Mouse (Mus musculus): ENCODE results near the gene Gm43064. TPM values are rescaled to one million over a fixed set of nuclear protein-coding genes. Genes with fewer than 3 reads are reported as not detected.
"Not testable (repeated sequence)": the region's sequence is repeated elsewhere in the genome, so short reads cannot be mapped to it uniquely, and the experiment has no call there.

Gm43064 gene
- total RNA-seq, 2 experiments from 2014 or later = 0.14 TPM; not detected in 1

DNA sequence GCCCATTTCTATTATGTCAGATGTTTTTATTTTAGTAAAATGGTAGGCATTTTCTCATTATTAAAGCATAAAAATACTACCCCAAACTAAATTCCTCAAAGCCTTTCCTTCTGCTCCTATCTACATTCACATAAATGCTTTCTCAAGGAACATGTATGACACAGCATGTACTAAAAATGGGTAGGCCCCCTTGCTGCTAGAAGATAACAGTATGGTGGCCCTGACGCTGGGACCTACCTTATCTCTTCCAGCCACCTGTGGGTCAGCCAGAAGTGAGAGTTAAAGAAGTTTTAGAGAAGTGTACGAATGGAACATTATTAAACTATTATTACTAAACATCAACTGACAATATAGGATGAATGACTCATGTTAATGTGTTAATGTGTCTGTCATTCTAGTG is 9.9 kb upstream of the Gm43064 start:
- DNase-seq (ENCODE audit: low spot score) = no peak

DNA sequence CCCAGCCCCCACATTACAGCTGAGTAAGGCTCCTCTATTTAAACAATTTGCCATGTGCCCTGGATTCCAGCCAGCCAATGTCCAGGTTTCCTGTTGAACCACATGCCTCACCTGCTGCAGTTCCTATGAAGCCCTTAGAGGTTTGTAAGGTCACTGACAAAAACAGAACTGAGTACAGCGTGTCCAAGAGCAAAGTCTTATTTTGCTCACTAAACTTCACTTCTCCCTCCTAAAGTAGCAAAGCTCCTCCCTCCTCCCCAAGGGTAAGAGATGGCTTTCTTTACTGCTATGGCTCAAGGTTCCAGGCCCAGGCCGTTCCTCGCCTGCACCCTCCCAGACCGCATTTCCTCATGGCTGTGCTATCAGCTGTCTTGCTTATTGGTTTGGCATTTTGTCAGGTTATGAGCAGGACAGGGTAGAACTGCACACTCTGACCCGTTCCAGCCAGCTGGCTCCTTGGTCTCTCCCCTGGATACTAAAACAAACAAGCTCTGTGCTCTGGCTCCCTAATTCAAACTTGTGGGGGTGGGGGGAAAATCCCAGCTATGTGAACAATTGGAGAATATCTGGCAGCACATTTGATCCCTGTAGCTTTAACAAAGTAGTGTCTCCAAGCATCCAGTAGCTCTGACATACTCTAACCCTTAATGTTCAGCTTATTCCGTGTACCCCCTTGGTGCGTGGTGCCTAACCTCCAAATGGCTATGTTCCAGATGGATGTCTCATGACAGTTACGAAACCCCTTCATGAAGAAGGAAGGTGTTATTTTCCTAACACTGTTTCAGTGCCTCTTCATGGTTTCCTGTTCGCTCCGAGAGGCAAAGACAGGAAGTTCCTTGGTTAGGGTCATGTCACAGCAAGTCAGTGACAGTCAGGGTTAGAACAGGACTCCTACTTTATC is 7.5 kb upstream of the Gm43064 start:
- DNase-seq (ENCODE audit: low spot score) = peak; percentile 87

DNA sequence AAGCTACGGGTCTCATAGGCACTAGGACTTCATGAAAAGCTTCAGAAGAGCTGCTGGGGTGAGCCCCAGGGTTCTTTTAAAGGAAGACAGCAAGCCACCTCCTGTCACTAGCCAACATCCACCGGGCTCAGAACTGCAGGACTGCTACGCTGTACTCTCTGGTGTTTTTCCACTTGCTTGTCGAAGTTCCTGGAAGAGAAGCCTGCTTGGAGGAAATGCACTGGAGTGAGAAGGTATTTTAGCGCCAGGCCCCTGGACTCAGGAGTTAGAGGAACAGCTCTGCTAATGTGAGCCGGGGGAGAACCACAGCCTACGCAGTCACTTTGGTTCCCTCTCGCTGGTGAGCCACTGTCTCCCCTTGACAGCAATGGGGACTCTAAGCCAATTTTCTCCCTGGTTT is 6.5 kb upstream of the Gm43064 start:
- DNase-seq (ENCODE audit: low spot score) = no peak

DNA sequence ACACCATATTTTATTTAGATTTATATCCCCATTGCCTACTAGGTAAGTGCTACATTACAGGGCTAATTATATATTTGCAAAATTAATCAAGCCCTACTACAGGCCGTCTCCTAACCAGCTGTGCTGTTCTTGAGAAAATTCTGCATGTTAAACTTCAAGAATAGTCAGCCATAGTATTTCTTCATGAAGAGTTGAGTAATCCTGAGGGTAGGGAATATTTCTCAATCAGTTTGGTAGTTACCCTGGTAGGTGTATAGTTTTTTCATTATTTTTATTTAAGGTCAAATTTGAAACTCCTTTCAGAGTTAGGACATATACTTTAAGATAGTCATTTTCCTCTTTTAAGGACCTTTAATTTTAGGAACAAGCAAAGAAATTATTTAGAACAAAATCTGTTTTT is 3.7 kb upstream of the Gm43064 start:
- no peak for DNase-seq (ENCODE audit: low spot score)

DNA sequence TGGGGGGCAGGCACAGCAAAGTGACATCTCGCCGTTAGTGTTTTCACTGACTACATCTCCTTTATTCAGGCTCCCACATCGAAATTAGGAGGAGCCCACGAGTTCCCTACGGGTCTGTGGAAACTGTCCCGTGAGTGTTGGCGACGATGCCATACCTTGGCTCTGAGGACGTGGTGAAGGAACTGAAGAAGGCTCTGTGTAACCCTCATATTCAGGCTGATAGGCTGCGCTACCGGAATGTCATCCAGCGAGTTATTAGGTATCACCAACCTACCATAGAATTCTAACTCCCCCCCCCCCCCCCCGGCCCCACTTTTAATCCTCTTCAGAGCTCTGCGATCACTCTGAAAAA is 402 bp downstream of the Gm43064 start:
- DNase-seq (ENCODE audit: low spot score) = no peak

DNA sequence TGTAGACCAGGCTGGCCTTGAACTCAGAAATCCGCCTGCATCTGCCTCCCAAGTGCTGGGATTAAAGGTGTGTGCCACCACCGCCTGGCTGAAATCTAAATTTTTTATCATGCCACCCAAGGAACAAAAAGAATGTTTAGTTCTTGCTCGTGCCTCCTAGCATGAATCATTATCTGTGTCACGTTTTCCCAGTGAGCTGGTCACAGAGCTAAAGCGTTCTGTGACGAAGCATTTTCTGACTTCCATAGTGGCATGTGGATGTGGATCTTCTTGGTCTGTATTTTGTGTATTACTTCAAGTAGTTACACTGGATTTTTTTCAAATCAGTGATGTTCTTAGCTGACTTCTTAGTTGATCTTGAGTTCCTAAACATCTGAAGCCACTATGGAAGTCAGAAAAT is 1.6 kb downstream of the Gm43064 start:
- DNase-seq (ENCODE audit: low spot score) = no peak

DNA sequence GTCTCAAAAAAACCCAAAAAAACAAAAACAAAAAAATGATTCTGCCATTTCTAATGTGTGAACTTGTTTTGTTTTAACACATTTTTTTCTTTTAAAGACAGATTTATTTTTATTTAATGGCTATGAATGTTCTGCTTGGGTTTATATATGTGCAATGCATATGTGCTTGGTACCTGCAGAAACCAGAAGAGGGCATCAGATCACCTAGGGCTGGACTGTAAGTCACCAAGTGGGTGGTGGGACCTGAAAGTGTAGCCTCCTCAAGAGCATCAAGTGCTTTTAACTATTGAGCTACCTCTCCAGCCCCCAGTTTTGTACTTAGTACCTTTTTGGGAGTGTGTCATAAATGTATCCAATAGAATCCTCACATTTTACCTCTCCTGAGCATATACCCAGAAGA is 18.2 kb downstream of the Gm43064 start:
- no peak for DNase-seq (ENCODE audit: low spot score)

DNA sequence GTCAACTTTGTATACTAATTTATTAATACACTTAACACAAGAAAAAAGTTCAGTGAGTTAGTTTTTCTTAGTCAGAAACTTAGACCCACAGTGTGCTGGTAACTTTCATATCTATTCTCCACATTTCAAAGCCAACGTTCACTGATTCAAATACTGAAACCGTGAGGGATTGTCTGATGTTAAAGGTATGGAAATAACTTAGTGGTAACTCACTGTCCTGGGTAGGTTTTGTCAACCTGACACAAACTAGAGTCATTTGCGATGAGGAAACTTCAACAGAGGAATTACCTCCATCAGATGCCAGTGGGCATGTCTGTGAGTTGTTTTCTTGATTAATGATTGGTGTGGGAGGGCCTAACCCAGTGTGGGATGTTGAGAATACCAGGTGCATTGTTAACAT is 19.7 kb downstream of the Gm43064 start:
- DNase-seq (ENCODE audit: low spot score) = no peak

DNA sequence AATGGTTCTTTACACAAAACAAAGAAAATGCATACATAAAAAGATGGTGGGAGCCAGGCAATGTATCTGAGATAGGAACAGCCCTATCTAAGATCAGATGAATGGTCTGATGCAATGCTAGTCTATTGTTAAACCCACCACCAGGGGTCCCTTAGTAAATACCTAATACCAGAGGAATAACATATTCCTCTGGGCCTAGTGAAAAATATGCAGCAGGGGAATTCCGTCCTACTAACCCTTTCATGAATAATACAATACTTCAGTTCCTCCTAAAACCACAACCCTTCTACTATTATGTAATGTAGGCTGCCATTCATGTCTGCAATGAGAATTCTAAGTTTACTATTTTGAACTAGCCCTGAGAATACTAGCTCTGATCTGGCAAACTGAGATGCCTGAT is 21.3 kb downstream of the Gm43064 start:
- DNase-seq (ENCODE audit: low spot score) = not testable (repeated sequence)

DNA sequence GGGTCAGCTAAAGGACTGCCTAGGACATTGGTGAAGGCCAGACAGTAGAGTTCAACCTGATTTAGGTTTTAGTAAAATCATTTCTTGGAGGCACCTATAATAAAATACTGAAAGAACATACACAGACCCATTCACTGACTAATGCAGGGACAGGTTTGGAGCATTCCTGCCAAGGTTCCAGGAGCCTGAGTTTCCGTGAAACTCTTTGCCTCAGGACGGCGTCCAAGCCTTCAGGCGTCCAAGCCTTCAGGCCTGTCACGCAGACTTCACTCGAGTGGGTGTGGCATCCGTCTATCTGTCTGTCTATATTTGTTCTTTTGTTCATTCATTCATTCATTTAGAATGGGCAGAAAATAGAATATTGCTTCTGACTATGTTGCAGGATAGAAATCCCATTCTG is 21.8 kb downstream of the Gm43064 start:
- DNase-seq (ENCODE audit: low spot score) = no peak

DNA sequence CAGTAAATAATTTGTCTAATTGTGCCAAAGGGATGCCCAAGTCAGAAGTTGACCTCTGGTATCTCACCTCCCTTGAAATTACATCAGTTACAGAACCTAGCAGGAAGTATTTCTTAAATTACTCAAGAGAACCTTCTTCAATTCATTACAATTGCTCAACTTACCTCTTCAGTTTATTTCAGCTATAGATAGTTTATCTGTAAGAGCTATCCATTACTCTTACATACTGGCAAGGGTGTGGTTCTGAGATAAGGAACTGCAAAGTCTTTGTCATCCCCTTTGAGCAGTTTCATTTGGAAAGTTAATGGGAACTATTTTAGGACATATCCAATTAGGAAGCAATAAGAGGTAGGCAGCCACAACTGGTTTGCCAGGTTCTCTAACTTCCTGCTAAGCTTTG is 23.1 kb downstream of the Gm43064 start, which contains the start of gene Bcl2l15:
TSS of gene Bcl2l15 (plus strand) at position 176 of the 400 bp plus-strand sequence.
- DNase-seq (ENCODE audit: low spot score) = no peak

DNA sequence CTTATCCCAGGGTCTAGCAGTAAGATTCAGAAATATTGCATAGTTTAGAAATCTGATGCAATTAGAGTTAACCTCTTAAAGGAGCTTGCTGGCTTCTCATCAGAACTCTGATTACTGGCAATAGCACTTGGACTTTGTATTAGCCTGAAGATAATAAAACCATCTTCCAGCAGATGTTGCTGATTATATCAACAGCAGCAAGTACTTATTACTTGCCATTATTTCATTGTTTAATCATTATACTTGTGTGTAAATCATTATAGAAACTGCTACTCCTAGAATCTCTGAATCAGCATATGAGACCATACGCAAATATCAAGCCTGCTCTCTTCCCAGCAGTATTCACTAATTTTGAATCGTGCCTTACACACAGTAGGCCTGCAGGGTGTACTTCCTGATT is 24.6 kb downstream of the Gm43064 start:
- no peak for DNase-seq (ENCODE audit: low spot score)

DNA sequence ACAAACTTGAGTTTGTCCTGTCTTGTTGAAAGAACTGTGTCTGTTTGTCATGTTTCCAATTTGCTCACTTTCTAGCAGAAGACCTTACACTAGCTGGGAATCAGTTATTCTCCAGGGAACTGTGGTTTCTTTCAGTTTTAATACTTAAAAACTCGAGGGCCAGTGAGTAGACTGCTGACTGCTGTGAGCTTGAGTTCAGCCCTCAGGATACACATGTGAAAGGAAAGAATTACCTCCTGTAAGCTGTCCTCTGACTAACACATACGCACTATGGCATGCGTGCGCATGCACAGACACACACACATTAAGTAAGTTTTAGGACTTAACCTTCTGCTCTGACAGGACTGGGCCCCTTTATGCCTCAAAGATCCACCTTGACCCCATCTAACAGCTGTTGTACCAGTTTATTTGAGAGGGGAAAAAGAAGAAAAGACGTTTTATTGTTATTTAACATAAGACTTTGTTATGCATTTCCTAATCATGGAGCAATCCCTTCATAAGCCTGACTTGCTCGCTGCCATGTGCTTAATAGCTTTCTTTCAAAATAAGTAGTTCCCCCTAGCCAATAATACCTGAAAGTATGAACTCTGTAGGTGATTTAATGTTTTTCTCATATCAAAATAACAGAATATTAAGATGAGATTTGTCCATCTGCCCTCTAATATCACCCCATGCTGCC is 26.0 kb downstream of the Gm43064 start:
- DNase-seq (ENCODE audit: low spot score) = no peak

DNA sequence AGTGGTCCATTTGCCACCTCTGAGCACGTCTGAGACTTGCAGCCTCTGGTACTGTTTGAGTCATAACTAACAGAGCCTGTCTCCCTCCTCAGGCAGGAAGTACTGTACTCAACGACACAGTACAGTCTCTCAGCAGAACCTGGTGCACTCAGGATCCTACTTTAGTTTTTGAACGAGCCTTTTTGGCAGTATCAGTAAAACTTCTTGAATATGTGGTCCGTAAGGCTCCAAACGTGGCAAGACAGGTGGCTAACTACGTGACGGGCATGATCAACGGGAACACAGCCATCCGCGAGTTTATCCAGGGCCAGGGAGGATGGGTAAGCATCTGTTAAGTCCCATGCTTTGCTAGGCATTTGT is 26.6 kb downstream of the Gm43064 start:
- DNase-seq (ENCODE audit: low spot score) = no peak

DNA sequence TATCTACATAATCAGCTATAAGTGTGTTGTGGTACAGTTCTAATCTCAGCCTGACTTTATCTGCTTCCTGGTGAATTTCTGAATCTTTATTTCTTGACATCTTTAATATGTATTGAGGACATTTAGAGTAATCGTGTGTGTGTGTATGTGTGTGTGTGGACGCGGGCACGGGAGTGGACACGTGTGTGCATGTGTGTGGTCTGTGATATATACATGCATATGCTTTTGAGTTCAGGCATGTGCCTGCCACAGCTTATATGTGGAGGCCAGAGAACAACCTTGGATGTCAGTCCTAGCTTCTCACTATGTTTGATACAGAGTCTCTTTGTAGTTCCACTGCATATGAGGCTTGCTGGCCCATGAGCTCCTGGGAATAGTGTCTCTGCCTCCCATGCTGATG is 27.1 kb downstream of the Gm43064 start:
- no peak for DNase-seq (ENCODE audit: low spot score)

DNA sequence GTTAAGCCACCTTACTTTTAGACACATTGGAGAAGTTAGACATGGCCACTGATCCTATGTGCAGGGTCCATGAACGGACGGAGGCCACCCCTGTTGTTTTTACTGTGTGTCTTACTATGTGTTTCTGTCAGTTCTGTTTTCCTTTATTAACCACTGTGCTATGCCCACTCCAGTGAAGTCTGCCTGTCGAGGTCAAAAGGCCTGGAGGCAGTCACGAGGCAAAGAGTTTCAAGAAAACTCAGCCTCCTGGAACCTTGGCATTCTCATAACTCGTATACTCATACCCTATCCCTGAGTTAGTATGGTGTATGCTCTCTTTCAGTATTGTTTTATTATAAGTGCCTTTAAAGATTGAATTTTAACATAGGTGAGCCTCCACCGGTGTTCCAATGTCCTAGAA is 30.3 kb downstream of the Gm43064 start:
- DNase-seq (ENCODE audit: low spot score) = no peak

DNA sequence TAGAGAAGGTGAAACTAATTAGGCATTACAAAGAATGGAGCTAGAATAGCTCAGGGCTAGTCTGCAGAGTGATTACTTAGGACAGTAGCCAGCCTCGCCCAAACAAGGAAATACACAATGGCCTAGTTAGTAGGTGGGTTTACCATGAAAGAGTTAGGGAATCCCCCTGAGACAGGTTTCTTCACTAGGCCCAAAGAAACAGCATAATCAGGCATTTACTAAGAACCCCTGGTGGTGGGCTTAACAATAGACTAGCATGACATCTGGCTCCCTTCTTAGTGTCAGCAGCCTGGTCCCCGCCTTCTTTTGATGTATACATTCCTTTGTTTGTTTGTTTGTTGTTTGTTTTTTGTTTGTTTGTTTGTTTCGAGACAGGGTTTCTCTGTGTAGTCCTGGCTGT is 30.8 kb downstream of the Gm43064 start:
- not testable (repeated sequence) for DNase-seq (ENCODE audit: low spot score)

DNA sequence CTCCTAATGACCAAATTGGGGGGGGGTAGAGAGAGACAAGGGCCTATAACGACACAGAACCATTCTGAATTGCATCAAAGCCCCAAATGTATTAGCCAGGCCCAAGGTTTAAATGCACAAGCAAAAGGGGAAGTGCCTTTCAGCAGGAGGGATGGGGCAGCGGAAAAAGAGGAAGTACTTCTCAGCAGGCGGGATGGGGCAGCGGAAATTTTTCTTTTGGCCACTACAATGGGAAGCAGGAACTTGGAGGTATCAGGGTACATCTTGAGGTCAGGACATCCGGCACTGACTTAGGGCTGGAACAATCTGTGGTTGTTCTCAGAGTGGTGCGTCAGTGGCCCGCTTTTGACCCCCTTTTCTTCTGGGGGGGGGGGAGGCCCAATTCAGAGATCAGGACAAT is 31.6 kb downstream of the Gm43064 start:
- DNase-seq (ENCODE audit: low spot score) = not testable (repeated sequence)

DNA sequence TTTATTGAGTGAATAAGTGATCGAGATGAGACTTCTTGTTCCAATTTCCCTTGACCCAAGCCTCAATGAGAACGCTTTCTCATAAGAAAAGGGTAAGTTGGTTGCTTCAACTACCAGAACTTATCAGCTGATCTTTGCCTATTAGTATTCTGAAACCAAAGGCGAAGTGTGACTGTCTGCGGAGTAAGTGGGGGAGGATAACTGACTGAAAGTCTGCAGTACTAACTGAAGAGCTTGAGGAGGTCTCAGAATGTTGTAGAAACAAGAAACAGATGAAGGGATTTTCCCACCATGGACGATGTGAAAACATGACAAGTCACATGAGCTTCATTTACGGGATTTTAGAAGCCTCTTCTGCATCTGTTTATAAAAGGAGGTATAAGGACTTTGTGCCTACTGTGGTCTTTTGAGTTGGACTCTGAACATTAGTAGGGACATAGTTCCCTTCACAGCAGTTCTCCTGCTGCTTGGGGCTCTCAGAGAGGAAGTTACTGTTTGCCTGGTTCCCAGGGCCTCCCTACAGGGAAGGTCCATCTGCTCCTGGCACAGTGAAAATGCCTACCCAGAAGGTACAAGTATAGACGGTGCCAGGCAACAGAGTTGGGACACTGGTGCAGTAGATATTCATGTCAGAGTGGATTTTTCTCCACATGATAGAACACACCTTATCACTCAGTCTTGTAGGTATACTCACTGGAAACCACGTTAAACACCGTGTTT is 41.4 kb downstream of the Gm43064 start:
- DNase-seq (ENCODE audit: low spot score) = no peak

DNA sequence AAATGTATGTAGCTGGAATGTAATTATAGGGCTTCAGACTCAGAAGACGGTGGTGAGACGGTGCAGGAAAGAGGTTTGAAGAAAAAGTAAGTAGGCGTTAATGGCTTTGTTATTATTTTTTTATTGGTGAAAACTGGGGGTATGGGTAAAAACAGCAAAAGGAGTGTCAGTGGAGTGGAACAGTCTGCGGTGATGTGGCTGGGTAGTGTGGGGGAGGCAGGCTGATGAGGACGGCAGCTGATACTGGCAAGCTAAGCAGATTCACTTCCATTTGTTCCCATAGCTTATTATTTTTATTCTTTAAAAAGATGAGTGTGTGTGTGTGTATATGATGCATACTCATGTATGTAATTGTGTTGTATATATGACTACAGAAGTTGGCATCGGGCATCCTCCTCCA is 42.1 kb downstream of the Gm43064 start:
- no peak for DNase-seq (ENCODE audit: low spot score)

DNA sequence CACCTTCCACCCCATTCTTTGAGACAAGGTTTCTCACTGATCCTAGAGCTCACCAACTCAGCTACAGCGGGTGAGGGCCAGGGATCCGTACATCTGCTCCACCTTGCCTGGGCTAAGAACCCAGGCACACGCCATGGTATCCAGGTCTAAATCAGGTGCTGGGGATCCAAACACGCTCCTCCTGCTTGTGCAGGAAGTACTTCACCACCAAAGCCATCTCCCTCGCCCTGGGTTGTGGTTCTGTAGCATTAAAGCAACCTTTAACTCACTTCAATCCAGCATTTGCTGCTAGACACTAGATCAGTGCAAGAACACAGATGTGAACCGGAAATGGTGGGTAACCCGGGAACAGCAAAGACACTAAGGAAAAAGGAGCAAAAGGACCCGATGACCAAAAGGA is 42.5 kb downstream of the Gm43064 start:
- no peak for DNase-seq (ENCODE audit: low spot score)

DNA sequence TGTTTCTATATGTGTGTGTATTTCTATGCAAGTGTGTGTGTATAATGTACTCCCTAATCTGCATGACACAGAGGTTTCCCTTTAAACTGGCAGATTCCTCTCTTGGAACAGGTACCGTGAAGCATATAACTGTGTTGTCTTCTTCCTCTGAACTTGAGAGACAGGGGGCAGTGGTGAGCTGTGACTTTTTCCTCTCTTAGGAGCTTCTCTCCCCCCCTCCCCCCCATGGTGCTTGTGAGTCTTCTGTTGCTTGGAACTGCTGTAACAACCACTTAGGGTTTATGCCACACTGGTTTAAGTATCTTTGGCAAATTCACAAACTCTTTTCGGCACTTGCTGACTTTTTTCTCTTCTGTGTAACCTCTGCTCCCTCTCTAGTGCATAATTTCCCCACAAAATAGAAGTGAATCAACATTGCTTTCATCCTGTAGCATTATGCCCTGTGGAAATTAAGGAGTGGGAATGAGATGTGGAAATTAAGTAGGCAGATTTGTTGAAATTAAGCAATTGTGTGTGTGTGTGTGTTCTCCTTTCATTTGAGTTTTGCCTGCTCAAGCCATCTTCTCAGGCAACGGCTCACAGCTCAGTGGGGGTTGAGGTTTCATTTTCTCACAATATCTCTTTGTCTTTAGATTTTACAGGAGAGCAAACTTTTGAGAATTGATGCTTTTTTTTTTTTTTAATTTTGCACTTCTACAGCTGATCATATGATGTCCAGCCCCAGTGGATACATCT is 43.4 kb downstream of the Gm43064 start:
- peak; percentile 34 for DNase-seq (ENCODE audit: low spot score)
